22 mouse cellular contexts compared by ENCODE assay signal in the genomic region with DNA sequence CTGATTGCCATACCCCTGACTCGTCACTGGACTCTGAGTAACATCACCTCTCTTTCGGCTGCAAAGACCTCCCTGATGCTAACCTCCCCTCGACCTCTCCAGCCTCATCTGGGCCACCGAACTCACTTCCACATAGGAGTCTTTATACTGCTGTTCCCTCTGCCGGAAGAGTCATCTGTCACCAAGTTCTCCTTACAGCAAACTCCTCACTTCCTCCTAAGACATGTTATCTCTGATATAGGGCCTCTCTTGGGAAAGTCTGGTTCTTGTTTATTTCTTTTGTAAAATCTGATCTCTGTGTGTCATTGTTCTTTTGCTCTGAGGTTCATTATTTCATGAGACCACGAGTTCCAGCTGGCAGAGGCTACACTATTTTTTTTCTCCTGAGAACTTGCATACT. TPM values are rescaled to one million over a fixed set of nuclear protein-coding genes. Genes with fewer than 3 reads are reported as not detected.
A peak's percentile ranks its signal among the peaks of the same experiment; 100 is the strongest.
DNase-seq lines count a peak whose midpoint lies in the region; ATAC-seq lines count a peak whose summit lies in the region.
"Had no signal": no experiment of that assay in that cellular context is flagged by ENCODE, and none has a peak within 500 bp of the region (broad histone marks: within the 10 kb centered on the region; RNA-seq: fewer than 3 reads in every experiment).

No protein-coding gene starts in this region.

- DNase-seq in MEL-GATA-1-ER (ENCODE audit: extremely low read depth, low read depth): peak; percentile 60
- DNase-seq in monocyte, adult 2 months (ENCODE audit: low read depth in 1 of 2, low spot score in 2 of 2): peak; percentile 46 to 58
- DNase-seq in right cerebral cortex, postnatal 4 days: no peak
- no peak for DNase-seq in retina, postnatal 1 day
- DNase-seq in cerebellum, postnatal 25 days: no peak
- DNase-seq: adrenal gland, adult 8-10 months; adrenal gland, postnatal 25 days; cerebellum, adult 18-20 months; cerebellum, adult 9-10 months; cerebellum, postnatal 14 days; forebrain, postnatal 0 days; gastrocnemius, adult 2 months; gastrocnemius, postnatal 25 days; heart, adult 2 months; heart, postnatal 14 days; heart, postnatal 4 days had no signal

- peak; percentile 71 for ATAC-seq in granulocyte monocyte progenitor cell, adult 5-6 weeks (replicated peaks; ENCODE audit: poor library complexity, severe bottlenecking)
- ATAC-seq: activated CD4-positive, CD25-positive, alpha-beta regulatory T cell, adult 4 months; forebrain, embryonic 14.5 days; forebrain, postnatal 0 days; hindbrain, postnatal 0 days; inflammation-experienced regulatory T-cells, adult 6 months; intestine, embryonic 16.5 days had no signal

RNA-seq across cellular contexts. Expression of a gene that starts 25.0 kb away (rescaled TPM):
- total RNA-seq in granulocyte monocyte progenitor cell, adult 5-6 weeks (2014; fragmentation: Nextera tagmentation): 61.0 and 65.6 TPM in 2 replicates
- 70.8 and 77.7 TPM in 2 replicates for total RNA-seq in granulocyte monocyte progenitor cell, adult 5-6 weeks (2017)

RNA-seq across cellular contexts. Expression of a gene that starts 45.5 kb away (rescaled TPM):
- 27.7 and 48.9 TPM in 2 replicates for total RNA-seq in granulocyte monocyte progenitor cell, adult 5-6 weeks (2014; fragmentation: Nextera tagmentation)
- 25.3 and 28.0 TPM in 2 replicates for total RNA-seq in granulocyte monocyte progenitor cell, adult 5-6 weeks (2017)

Comparison
In these comparisons a context has a peak if more than half of its experiments do, and no peak if none do; other contexts are left out.
1. DNase-seq: peak in MEL-GATA-1-ER (single experiment) and monocyte, adult 2 months (2 of 2); none in right cerebral cortex, postnatal 4 days (single experiment), retina, postnatal 1 day (single experiment) and cerebellum, postnatal 25 days (0 of 2).